Mouse (Mus musculus): Measurements from ENCODE around the gene Mapk8ip2. TPM values are rescaled to one million over a fixed set of nuclear protein-coding genes. Genes with fewer than 3 reads are reported as not detected.

The Mapk8ip2 gene
- total and polyA plus RNA-seq, 3 experiments, result 0.04 TPM; not detected in 2

- Histone ChIP-seq H3K9ac (ENCODE audit: insufficient read depth, low read depth) (no peak overlapping the region), H3K4me1 (ENCODE audit: control insufficient read depth in 1 of 2, insufficient read depth in 2 of 2) (peaks cover 0 to 8% of the 10 kb centered on the region in 2 experiments; a peak in 1 of 4 replicates), H3K9me3 (replicated peaks; ENCODE audit: low read length) (no peaks in the 10 kb centered on the region), H3K4me3 (replicated peaks in 1 of 3; ENCODE audit: low read depth in 2 of 3, low read length in 2 of 3, poor library complexity in 1 of 3) (no peak overlapping the region), H3K27me3 (replicated peaks) (no peaks in the 10 kb centered on the region), H3K79me2 (replicated peaks; ENCODE audit: control insufficient read depth, extremely low read depth, insufficient read depth, poor library complexity, severe bottlenecking) (peaks cover 4% of the 10 kb centered on the region; the same call in 1 of the 2 replicates), H3K27ac (ENCODE audit: insufficient read depth, low read depth) (no peak overlapping the region), H3K36me3 (replicated peaks in 1 of 2; ENCODE audit: control insufficient read depth in 1 of 2, insufficient read depth in 1 of 2, low read length in 1 of 2) (no peaks in the 10 kb centered on the region), H3K4me2 (ENCODE audit: insufficient read depth, low read depth, poor library complexity, severe bottlenecking) (no peak overlapping the region)
- TF ChIP-seq ZNF384 (IDR thresholded peaks at IDR 0.05; ENCODE audit: low read depth, low read length) (0 out of 2 replicates have a peak, but pooled peaks have one; percentile 3), POLR2AphosphoS2 (IDR thresholded peaks at IDR 0.05; ENCODE audit: low read depth, low read length) (no peak)
- DNase-seq (ENCODE audit: extremely low read depth), result no peak
- dilution Hi-C loops (cut with MboI; ENCODE audit: extremely low pct_ligation_motif_present, extremely low pct_unique_long_range_greater_than_20kb, low sequenced_read_pairs) (no loop called here), in situ Hi-C loops (cut with MboI; ENCODE audit: low pct_ligation_motif_present, low pct_unique_long_range_greater_than_20kb, low sequenced_read_pairs) (no loop called here)
These were observed 19.6 kb upstream of the Mapk8ip2 start for GRCm38 (mm10) chr15:89434136-89434535.

- Histone ChIP-seq H3K4me2 (ENCODE audit: insufficient read depth, low read depth, poor library complexity, severe bottlenecking) (no peak overlapping the region), H3K4me3 (replicated peaks in 1 of 3; ENCODE audit: low read depth in 2 of 3, low read length in 2 of 3, poor library complexity in 1 of 3) (no peak overlapping the region), H3K4me1 (ENCODE audit: control insufficient read depth in 1 of 2, insufficient read depth in 2 of 2) (peaks cover 0 to 7% of the 10 kb centered on the region in 2 experiments; a peak in 1 of 4 replicates), H3K9me3 (replicated peaks; ENCODE audit: low read length) (no peaks in the 10 kb centered on the region), H3K36me3 (replicated peaks in 1 of 2; ENCODE audit: control insufficient read depth in 1 of 2, insufficient read depth in 1 of 2, low read length in 1 of 2) (no peaks in the 10 kb centered on the region), H3K27me3 (replicated peaks) (no peaks in the 10 kb centered on the region), H3K27ac (ENCODE audit: insufficient read depth, low read depth) (no peak overlapping the region), H3K9ac (ENCODE audit: insufficient read depth, low read depth) (no peak overlapping the region), H3K79me2 (replicated peaks; ENCODE audit: control insufficient read depth, extremely low read depth, insufficient read depth, poor library complexity, severe bottlenecking) (peaks cover 4% of the 10 kb centered on the region; the same call in 1 of the 2 replicates)
- DNase-seq (ENCODE audit: extremely low read depth), result no peak
- TF ChIP-seq MXI1 (IDR thresholded peaks at IDR 0.05; ENCODE audit: low read depth, low read length) (no peak), CTCF (conservative IDR thresholded peaks at IDR 0.05 in 1 of 2, IDR thresholded peaks at IDR 0.05 in 1 of 2; ENCODE audit: low read depth in 2 of 2, low read length in 2 of 2) (no peak), MYC (IDR thresholded peaks at IDR 0.05; ENCODE audit: low read depth, low read length) (no peak), ZMIZ1 (IDR thresholded peaks at IDR 0.05; ENCODE audit: low read depth, low read length) (no peak), TBP (conservative IDR thresholded peaks at IDR 0.05; ENCODE audit: low read depth, low read length) (no peak), ZKSCAN1 (IDR thresholded peaks at IDR 0.05; ENCODE audit: borderline replicate concordance, low read depth, low read length) (no peak), NELFE (IDR thresholded peaks at IDR 0.05; ENCODE audit: low read depth, low read length) (no peak), USF2 (conservative IDR thresholded peaks at IDR 0.05; ENCODE audit: low read depth, low read length) (no peak), NRF1 (IDR thresholded peaks at IDR 0.05; ENCODE audit: low read depth, low read length) (no peak), BHLHE40 (IDR thresholded peaks at IDR 0.05; ENCODE audit: low read depth, low read length) (no peak), HCFC1 (IDR thresholded peaks at IDR 0.05; ENCODE audit: low read depth, low read length) (no peak), RAD21 (IDR thresholded peaks at IDR 0.05; ENCODE audit: low read depth, low read length) (no peak), MAFK (IDR thresholded peaks at IDR 0.05; ENCODE audit: insufficient replicate concordance, low read length) (no peak), USF1 (IDR thresholded peaks at IDR 0.05; ENCODE audit: low read depth, low read length) (no peak), CHD2 (IDR thresholded peaks at IDR 0.05; ENCODE audit: low read length) (no peak)
- dilution Hi-C loops (cut with MboI; ENCODE audit: extremely low pct_ligation_motif_present, extremely low pct_unique_long_range_greater_than_20kb, low sequenced_read_pairs), result no loop called here
- in situ Hi-C loops (cut with MboI; ENCODE audit: low pct_ligation_motif_present, low pct_unique_long_range_greater_than_20kb, low sequenced_read_pairs), result no loop called here
These were observed 17.8 kb upstream of the Mapk8ip2 start for GRCm38 (mm10) chr15:89435878-89436277.
